Mouse (Mus musculus): ENCODE results near the gene Ccdc116. TPM values are rescaled to one million over a fixed set of nuclear protein-coding genes. Genes with fewer than 3 reads are reported as not detected.

The Ccdc116 gene
- total and polyA plus RNA-seq, 3 experiments = 4.4 to 9.7 (median 8.9) TPM

DNA sequence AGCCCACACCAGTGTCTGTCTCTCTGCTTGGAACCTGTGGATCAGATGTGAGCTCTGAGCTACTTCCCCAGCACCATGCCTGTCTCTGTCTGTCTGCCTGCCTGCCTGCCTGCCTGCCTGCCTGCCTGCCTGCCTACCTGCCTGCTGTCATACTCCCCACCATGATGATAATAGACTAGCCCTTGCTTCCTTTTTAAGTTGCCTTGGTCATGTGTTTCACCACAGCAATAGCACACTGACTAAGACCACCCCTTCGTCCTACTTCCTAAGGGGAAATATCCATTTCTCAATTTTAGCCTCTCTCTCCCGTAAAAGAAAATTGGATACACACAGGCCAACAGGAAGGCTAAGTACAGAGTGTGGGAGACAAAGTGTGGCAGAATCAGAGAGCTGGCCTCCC lies 35.1 kb upstream of the Ccdc116 start:
- H3K27ac ChIP-seq (ENCODE audit: insufficient read depth, low read depth) = peak overlapping the region; percentile 9; the same call in 1 of the 2 replicates
- no peak overlapping the region for H3K4me3 ChIP-seq (replicated peaks in 1 of 3; ENCODE audit: low read depth in 2 of 3, low read length in 2 of 3, poor library complexity in 1 of 3)

DNA sequence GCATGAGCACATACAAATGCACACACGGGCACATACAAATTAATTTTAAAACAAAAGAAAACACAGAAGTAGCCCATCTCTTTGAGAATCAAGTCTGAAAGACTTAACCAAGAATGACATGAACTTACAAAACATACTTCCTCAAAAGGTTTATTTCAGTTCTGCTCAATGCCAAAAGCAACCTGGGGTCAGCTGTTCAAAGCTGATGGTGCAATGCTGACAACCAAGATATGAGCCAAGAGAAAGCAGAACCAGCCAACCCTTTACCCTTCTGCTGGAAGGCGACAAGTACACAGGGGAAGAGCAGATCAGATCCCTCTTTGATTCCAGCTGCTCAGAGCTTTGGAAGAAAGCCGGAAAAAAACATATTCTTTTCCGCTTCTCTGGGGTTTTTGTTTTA lies 34.4 kb upstream of the Ccdc116 start:
- dilution Hi-C loops (cut with MboI; ENCODE audit: extremely low pct_ligation_motif_present, extremely low pct_unique_long_range_greater_than_20kb, low sequenced_read_pairs) = no loop called here
- H3K4me1 ChIP-seq (ENCODE audit: control insufficient read depth in 1 of 2, insufficient read depth in 2 of 2) = peaks cover 21 to 72% of the 10 kb centered on the region in 2 experiments
- H3K36me3 ChIP-seq (replicated peaks in 1 of 2; ENCODE audit: control insufficient read depth in 1 of 2, insufficient read depth in 1 of 2, low read length in 1 of 2) = peaks cover 24 to 69% of the 10 kb centered on the region in 2 experiments
- TF ChIP-seq MYC (IDR thresholded peaks at IDR 0.05; ENCODE audit: low read depth, low read length) (0 out of 2 replicates have a peak, but pooled peaks have one; percentile 12), POLR2A (IDR thresholded peaks at IDR 0.05; ENCODE audit: low read depth, low read length) (no peak), SIN3A (IDR thresholded peaks at IDR 0.05; ENCODE audit: low read length) (peak; percentile 49), TBP (conservative IDR thresholded peaks at IDR 0.05; ENCODE audit: low read depth, low read length) (0 out of 2 replicates have a peak, but pooled peaks have one; percentile 23), JUND (conservative IDR thresholded peaks at IDR 0.05; ENCODE audit: low read depth, low read length) (no peak), EP300 (IDR thresholded peaks at IDR 0.05; ENCODE audit: low read length) (peak; percentile 50; the same call in 1 of the 2 replicates), TCF12 (IDR thresholded peaks at IDR 0.05; ENCODE audit: low read depth, low read length) (no peak), IRF4 (IDR thresholded peaks at IDR 0.05; ENCODE audit: low read depth, low read length) (0 out of 2 replicates have a peak, but pooled peaks have one; percentile 9), ZC3H11A (IDR thresholded peaks at IDR 0.05; ENCODE audit: low read depth, low read length) (no peak)
- H3K27me3 ChIP-seq (replicated peaks) = no peaks in the 10 kb centered on the region
- H3K79me2 ChIP-seq (replicated peaks; ENCODE audit: control insufficient read depth, extremely low read depth, insufficient read depth, poor library complexity, severe bottlenecking) = peaks cover 98% of the 10 kb centered on the region
- peak overlapping the region; percentile 14; the same call in 1 of the 2 replicates for H3K27ac ChIP-seq (ENCODE audit: insufficient read depth, low read depth)
- no peak overlapping the region for H3K4me3 ChIP-seq (replicated peaks in 1 of 3; ENCODE audit: low read depth in 2 of 3, low read length in 2 of 3, poor library complexity in 1 of 3)
- H3K4me2 ChIP-seq (ENCODE audit: insufficient read depth, low read depth, poor library complexity, severe bottlenecking) = no peak overlapping the region
- H3K9ac ChIP-seq (ENCODE audit: insufficient read depth, low read depth) = peak overlapping the region; percentile 7; the same call in 1 of the 2 replicates
- peak; percentile 73 for DNase-seq (ENCODE audit: extremely low read depth)
- in situ Hi-C loops (cut with MboI; ENCODE audit: low pct_ligation_motif_present, low pct_unique_long_range_greater_than_20kb, low sequenced_read_pairs) = no loop called here
- no peaks in the 10 kb centered on the region for H3K9me3 ChIP-seq (replicated peaks; ENCODE audit: low read length)

More for the DNA sequence above, 35.1 kb upstream of the Ccdc116 start:
- Histone ChIP-seq H3K9ac (ENCODE audit: insufficient read depth, low read depth) (0 out of 2 replicates have a peak overlapping the region, but pooled peaks have one; percentile 7), H3K36me3 (replicated peaks in 1 of 2; ENCODE audit: control insufficient read depth in 1 of 2, insufficient read depth in 1 of 2, low read length in 1 of 2) (peaks cover 25 to 69% of the 10 kb centered on the region in 2 experiments), H3K79me2 (replicated peaks; ENCODE audit: control insufficient read depth, extremely low read depth, insufficient read depth, poor library complexity, severe bottlenecking) (peaks cover 98% of the 10 kb centered on the region), H3K27me3 (replicated peaks) (no peaks in the 10 kb centered on the region), H3K9me3 (replicated peaks; ENCODE audit: low read length) (no peaks in the 10 kb centered on the region), H3K4me1 (ENCODE audit: control insufficient read depth in 1 of 2, insufficient read depth in 2 of 2) (peaks cover 21 to 67% of the 10 kb centered on the region in 2 experiments), H3K4me2 (ENCODE audit: insufficient read depth, low read depth, poor library complexity, severe bottlenecking) (no peak overlapping the region)
- TF ChIP-seq ZMIZ1 (IDR thresholded peaks at IDR 0.05; ENCODE audit: low read depth, low read length) = no peak
- TF ChIP-seq ZC3H11A (IDR thresholded peaks at IDR 0.05; ENCODE audit: low read depth, low read length) = no peak
- TF ChIP-seq SIN3A (IDR thresholded peaks at IDR 0.05; ENCODE audit: low read length) = no peak
- TF ChIP-seq ZNF384 (IDR thresholded peaks at IDR 0.05; ENCODE audit: low read depth, low read length) = no peak
- no peak for TF ChIP-seq CTCF (conservative IDR thresholded peaks at IDR 0.05 in 1 of 2, IDR thresholded peaks at IDR 0.05 in 1 of 2; ENCODE audit: low read depth in 2 of 2, low read length in 2 of 2)
- TF ChIP-seq NELFE (IDR thresholded peaks at IDR 0.05; ENCODE audit: low read depth, low read length) = no peak
- no peak for TF ChIP-seq USF1 (IDR thresholded peaks at IDR 0.05; ENCODE audit: low read depth, low read length)
- TF ChIP-seq ELF1 (IDR thresholded peaks at IDR 0.05; ENCODE audit: low read depth, low read length) = no peak
- TF ChIP-seq HCFC1 (IDR thresholded peaks at IDR 0.05; ENCODE audit: low read depth, low read length) = no peak
- TF ChIP-seq IRF4 (IDR thresholded peaks at IDR 0.05; ENCODE audit: low read depth, low read length) = no peak
- no peak for TF ChIP-seq ZKSCAN1 (IDR thresholded peaks at IDR 0.05; ENCODE audit: borderline replicate concordance, low read depth, low read length)
- no peak for TF ChIP-seq MEF2A (IDR thresholded peaks at IDR 0.05; ENCODE audit: borderline replicate concordance, low read depth, low read length)
- TF ChIP-seq ETS1 (conservative IDR thresholded peaks at IDR 0.05; ENCODE audit: low read depth, low read length) = no peak
- TF ChIP-seq KAT2A (IDR thresholded peaks at IDR 0.05; ENCODE audit: insufficient replicate concordance, low read length) = no peak
- TF ChIP-seq E2F4 (IDR thresholded peaks at IDR 0.05; ENCODE audit: insufficient replicate concordance, low read depth, low read length) = no peak
- no peak for TF ChIP-seq RAD21 (IDR thresholded peaks at IDR 0.05; ENCODE audit: low read depth, low read length)
- TF ChIP-seq USF2 (conservative IDR thresholded peaks at IDR 0.05; ENCODE audit: low read depth, low read length) = no peak
- dilution Hi-C loops (cut with MboI; ENCODE audit: extremely low pct_ligation_motif_present, extremely low pct_unique_long_range_greater_than_20kb, low sequenced_read_pairs) (no loop called here), in situ Hi-C loops (cut with MboI; ENCODE audit: low pct_ligation_motif_present, low pct_unique_long_range_greater_than_20kb, low sequenced_read_pairs) (no loop called here)
- DNase-seq (ENCODE audit: extremely low read depth) = no peak
